Mouse (Mus musculus) spleen, adult 2 months (tissue): Measurements from ENCODE around the gene Zfp687. TPM values are rescaled to one million over a fixed set of nuclear protein-coding genes. Genes with fewer than 3 reads are reported as not detected.

Source experiments
- DNase-seq, 2 experiments: peaks; one replicate each; pipeline versions ENCODE4 v3.0.0 to v3.0.0-alpha.2; 2012 to 2021; ENCODE audit warnings: low spot score in 2 of 2, low read depth in 1 of 2
- H3K27ac ChIP-seq: fragments of 200-500 bp; 2 replicates; pipeline ENCODE4 v1.5.1; 2012; ENCODE audit warnings: low read length, inconsistent platforms; ENCODE audit not compliant: insufficient read depth
- H3K27me3 ChIP-seq: fragments of 200-500 bp; 2 replicates; pipeline ENCODE4 v1.6.1; 2012; ENCODE audit warnings: mild to moderate bottlenecking, moderate library complexity, low read length, inconsistent platforms; ENCODE audit not compliant: control insufficient read depth, insufficient read depth
- H3K36me3 ChIP-seq: fragments of 200-500 bp; 2 replicates; pipeline ENCODE4 v1.6.1; 2012; ENCODE audit warnings: mild to moderate bottlenecking, low read length, inconsistent platforms; ENCODE audit not compliant: control insufficient read depth, insufficient read depth
- H3K4me1 ChIP-seq: fragments of 200-500 bp; 2 replicates; pipeline ENCODE4 v1.6.1; 2011; ENCODE audit warnings: inconsistent platforms; ENCODE audit not compliant: control insufficient read depth, insufficient read depth, insufficient read length
- H3K4me3 ChIP-seq: fragments of 200-500 bp; 2 replicates; pipeline ENCODE4 v1.5.1; 2011; ENCODE audit warnings: mild to moderate bottlenecking, inconsistent platforms; ENCODE audit not compliant: insufficient read depth, insufficient read length; ENCODE audit errors: extremely low read depth
- CTCF ChIP-seq: fragments of 200-500 bp; IDR thresholded peaks from 2 replicates; pipeline ENCODE4 v1.5.1; 2011; ENCODE audit warnings: mild to moderate bottlenecking, inconsistent platforms; ENCODE audit not compliant: insufficient read depth, insufficient read length, insufficient replicate concordance; ENCODE audit errors: extremely low read depth
- POLR2A ChIP-seq: fragments of 200-500 bp; IDR thresholded peaks from 2 replicates; pipeline ENCODE4 v1.6.1; 2011; ENCODE audit warnings: low read depth, low read length, inconsistent platforms
- WGBS: fragments of 180-500 bp; shearing (Covaris S2); methylation state at CpG from one replicate; pipeline ENCODE4 v1.1.7; 2018; 5-methylcytosine and 5-hydroxymethylcytosine counted together
- polyA plus RNA-seq: library from polyadenylated mRNA; depleted of rRNA; stranded (reverse); fragments of >200 nt; gene quantifications from 2 replicates; pipeline ENCODE4 v1.2.3, GENCODE M21; 2012; rRNA removed

Gene Zfp687
- polyA plus RNA-seq, 1 experiment, result 18.5 TPM

DNA sequence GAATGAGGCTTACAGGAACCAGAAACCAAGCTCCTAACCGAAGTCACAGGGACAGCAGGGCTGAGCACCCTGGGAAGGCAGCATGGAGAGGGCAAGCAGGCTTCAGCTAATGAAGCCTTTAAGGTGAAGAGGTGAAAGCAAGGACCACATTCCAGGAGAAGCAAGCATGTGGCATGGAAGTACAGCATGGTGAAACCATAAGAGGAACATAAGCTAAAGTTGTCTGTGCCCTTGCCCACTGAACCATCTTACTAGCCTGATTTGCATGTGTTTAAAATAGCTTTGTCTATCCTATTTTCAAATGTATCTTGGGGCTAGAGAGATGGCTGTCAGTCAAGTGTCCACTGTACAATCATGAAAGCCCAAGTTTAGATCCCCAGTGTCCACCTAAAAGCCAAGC is 49.4 kb downstream of the Zfp687 start:
- peak overlapping the region; percentile 82 for H3K27ac ChIP-seq
- DNase-seq, result no peak

GRCm38 (mm10) chr3:94964989-94965388 is 50.3 kb downstream of the Zfp687 start:
- H3K36me3 ChIP-seq, result no peaks in the 10 kb centered on the region
- DNase-seq, result no peak
- peaks cover 18% of the 10 kb centered on the region; the same call in 1 of the 2 replicates for H3K4me1 ChIP-seq
- TF ChIP-seq POLR2A (no peak), CTCF (no peak)
- H3K27me3 ChIP-seq, result no peaks in the 10 kb centered on the region
- WGBS, result 97% methylated on average over 1 of the region's 1 CpGs
- H3K4me3 ChIP-seq, result no peak overlapping the region
- H3K27ac ChIP-seq, result peak overlapping the region; percentile 90

More for the DNA sequence above, 49.4 kb downstream of the Zfp687 start:
- H3K27me3 ChIP-seq, result no peaks in the 10 kb centered on the region
- H3K4me3 ChIP-seq, result peak overlapping the region; percentile 42; the same call in 1 of the 2 replicates
- 37% methylated on average over 1 of the region's 1 CpGs for WGBS
- TF ChIP-seq CTCF (no peak), POLR2A (no peak)
- H3K36me3 ChIP-seq, result no peaks in the 10 kb centered on the region
- peaks cover 18% of the 10 kb centered on the region; the same call in 1 of the 2 replicates for H3K4me1 ChIP-seq

- no peak overlapping the region for H3K27ac ChIP-seq
- WGBS, result 88% methylated on average over 5 of the region's 5 CpGs
- H3K27me3 ChIP-seq, result no peaks in the 10 kb centered on the region
- H3K4me3 ChIP-seq, result no peak overlapping the region
- DNase-seq, result no peak
- H3K36me3 ChIP-seq, result peaks cover 36% of the 10 kb centered on the region
- H3K4me1 ChIP-seq, result peaks cover 1% of the 10 kb centered on the region; the same call in 1 of the 2 replicates
- no peak for TF ChIP-seq CTCF
- TF ChIP-seq POLR2A, result no peak
Observed at GRCm38 (mm10) chr3:94960322-94960721, 54.9 kb downstream of the Zfp687 start.

DNA sequence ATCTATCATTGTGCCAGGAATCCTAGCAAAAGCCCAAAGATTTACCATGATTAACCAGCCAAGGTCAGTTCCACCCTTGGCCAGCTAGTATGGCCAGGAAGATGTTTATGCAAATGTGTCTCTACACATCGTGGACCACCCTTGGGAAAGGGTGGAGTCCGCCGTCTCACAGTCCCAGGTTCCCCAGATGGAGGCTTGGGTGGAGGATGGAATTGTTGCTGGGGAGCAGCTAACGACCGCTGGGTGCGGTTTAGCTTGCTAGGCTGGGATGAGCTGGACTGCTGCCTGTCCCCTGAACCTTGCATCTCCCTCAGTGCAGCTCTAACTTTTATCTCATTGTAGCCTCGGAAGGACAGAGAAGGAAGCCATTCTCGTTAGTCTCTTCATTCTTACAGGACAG is 55.4 kb downstream of the Zfp687 start:
- no peak for TF ChIP-seq CTCF
- Histone ChIP-seq H3K36me3 (peaks cover 36% of the 10 kb centered on the region), H3K4me3 (no peak overlapping the region), H3K4me1 (peaks cover 2% of the 10 kb centered on the region; the same call in 1 of the 2 replicates), H3K27me3 (no peaks in the 10 kb centered on the region), H3K27ac (no peak overlapping the region)
- WGBS, result 81% methylated on average over 8 of the region's 8 CpGs
- DNase-seq, result no peak

GRCm38 (mm10) chr3:94958295-94958694 is 57.0 kb downstream of the Zfp687 start:
- Histone ChIP-seq H3K4me3 (no peak overlapping the region), H3K4me1 (peaks cover 3% of the 10 kb centered on the region; the same call in 1 of the 2 replicates), H3K27ac (no peak overlapping the region), H3K27me3 (no peaks in the 10 kb centered on the region), H3K36me3 (peaks cover 36% of the 10 kb centered on the region)
- no peak for DNase-seq
- WGBS, result 94% methylated on average over 8 of the region's 8 CpGs
- no peak for TF ChIP-seq CTCF
- no peak for TF ChIP-seq POLR2A

Other genes with a start within 250 kb of the Zfp687 start
- 0.11 and 0.22 TPM in 2 replicates for gene Cgn, start 229.0 kb downstream of the Zfp687 start, polyA plus RNA-seq
- 24.8 and 26.2 TPM in 2 replicates for gene Pogz, start 177.9 kb downstream of the Zfp687 start, polyA plus RNA-seq
- 117 and 140 TPM in 2 replicates for gene Psmb4, start 128.5 kb downstream of the Zfp687 start, polyA plus RNA-seq
- gene Selenbp1, start 82.4 kb downstream of the Zfp687 start, polyA plus RNA-seq, result 34.9 and 35.4 TPM in 2 replicates
- 23.9 and 26.4 TPM in 2 replicates for gene Rfx5, start 61.4 kb downstream of the Zfp687 start, polyA plus RNA-seq
- 30.2 and 31.7 TPM in 2 replicates for gene Pi4kb, start 40.7 kb downstream of the Zfp687 start, polyA plus RNA-seq
- 90.5 and 108 TPM in 2 replicates for gene Psmd4, start 27.2 kb upstream of the Zfp687 start, polyA plus RNA-seq
- 14.1 and 14.4 TPM in 2 replicates for gene Pip5k1a, start 91.5 kb upstream of the Zfp687 start, polyA plus RNA-seq
- gene Vps72, start 95.6 kb upstream of the Zfp687 start, polyA plus RNA-seq, result 36.3 and 44.6 TPM in 2 replicates
- 0.69 and 0.91 TPM in 2 replicates for gene Tmod4, start 109.0 kb upstream of the Zfp687 start, polyA plus RNA-seq
- 25.2 and 29.4 TPM in 2 replicates for gene Scnm1, start 118.6 kb upstream of the Zfp687 start, polyA plus RNA-seq
- 4.7 and 5.3 TPM in 2 replicates for gene Lysmd1, start 118.6 kb upstream of the Zfp687 start, polyA plus RNA-seq
- gene Tnfaip8l2, start 126.9 kb upstream of the Zfp687 start, polyA plus RNA-seq, result 89.1 and 132 TPM in 2 replicates
- 2.2 TPM in 2 replicates for gene Sema6c, start 145.0 kb upstream of the Zfp687 start, polyA plus RNA-seq
- 17.0 and 17.1 TPM in 2 replicates for gene Gabpb2, start 202.5 kb upstream of the Zfp687 start, polyA plus RNA-seq
- gene Cdc42se1, start 213.3 kb upstream of the Zfp687 start, polyA plus RNA-seq, result 91.5 and 94.1 TPM in 2 replicates
- 15.5 and 16.2 TPM in 2 replicates for gene Mllt11, start 216.7 kb upstream of the Zfp687 start, polyA plus RNA-seq
- 0.18 and 0.52 TPM in 2 replicates for gene Gm128, start 226.2 kb upstream of the Zfp687 start, polyA plus RNA-seq
- gene Bnipl, start 235.7 kb upstream of the Zfp687 start, polyA plus RNA-seq, result 0.07 TPM in 1 of 2 replicates, not detected in the other